Comparison of ENCODE assay signal across 8 mouse cellular contexts in genomic region chr5:24423129-24424003, GRCm38 (mm10). TPM values are rescaled to one million over a fixed set of nuclear protein-coding genes. Genes with fewer than 3 reads are reported as not detected.
DNase-seq lines count a peak whose midpoint lies in the region; ATAC-seq and TF ChIP-seq lines count a peak whose summit lies in the region.

Gene Cdk5 (minus strand): TSS chr5:24423530.
Gene Slc4a2 (plus strand): TSS chr5:24423837.

- TF ChIP-seq EP300 in CH12.LX (IDR thresholded peaks at IDR 0.05; ENCODE audit: low read length) = no peak

- TF ChIP-seq RAD21 in CH12.LX (IDR thresholded peaks at IDR 0.05; ENCODE audit: low read depth, low read length) = no peak

- dilution Hi-C loops in CH12.LX (cut with MboI; ENCODE audit: extremely low pct_ligation_motif_present, extremely low pct_unique_long_range_greater_than_20kb, low sequenced_read_pairs) = no loop called here

- no peaks in the 10 kb centered on the region for H3K27me3 ChIP-seq in CH12.LX (replicated peaks)
- peaks cover 2% of the 10 kb centered on the region; the same call in 1 of the 2 replicates for H3K27me3 ChIP-seq in forebrain, embryonic 11.5 days (ENCODE audit: control insufficient read depth, insufficient read depth, low read length)
- no peaks in the 10 kb centered on the region for H3K27me3 ChIP-seq in heart, embryonic 16.5 days (ENCODE audit: control insufficient read depth, insufficient read depth, low read length)
- H3K27me3 ChIP-seq in liver, embryonic 15.5 days = peaks cover 16% of the 10 kb centered on the region
- 0 out of 2 replicates have a peak, but pooled peaks cover 3% of the 10 kb centered on the region for H3K27me3 ChIP-seq in neural tube, embryonic 12.5 days (replicated peaks)

- under 1% methylated on average over 46 of the region's 46 CpGs for WGBS in forebrain, embryonic 11.5 days
- under 1% methylated on average over 46 of the region's 46 CpGs for WGBS in heart, embryonic 16.5 days
- WGBS in liver, embryonic 15.5 days (ENCODE audit: insufficient replicate concordance) = under 1% methylated on average over 46 of the region's 46 CpGs
- WGBS in neural tube, embryonic 12.5 days = under 1% methylated on average over 46 of the region's 46 CpGs

- peak within 1 kb of the TSS; percentile 68 to 94 (median 86) for H3K4me3 ChIP-seq in CH12.LX (replicated peaks in 1 of 3; ENCODE audit: low read depth in 2 of 3, low read length in 2 of 3, poor library complexity in 1 of 3)
- peak within 1 kb of the TSS; percentile 60 for H3K4me3 ChIP-seq in forebrain, embryonic 11.5 days (ENCODE audit: low read depth, low read length)
- peak within 1 kb of the TSS; percentile 79 for H3K4me3 ChIP-seq in heart, embryonic 16.5 days (ENCODE audit: low read length)
- peak within 1 kb of the TSS; percentile 73 for H3K4me3 ChIP-seq in liver, embryonic 15.5 days (replicated peaks)
- peak within 1 kb of the TSS; percentile 54 for H3K4me3 ChIP-seq in neural tube, embryonic 12.5 days

- in situ Hi-C loops in CH12.LX (cut with MboI; ENCODE audit: low pct_ligation_motif_present, low pct_unique_long_range_greater_than_20kb, low sequenced_read_pairs) = loop anchor here (5.0 kb wide), 1 partner anchor 34 kb away; no protein-coding TSS in a partner anchor

- ATAC-seq in forebrain, embryonic 11.5 days (replicated peaks; ENCODE audit: low FRiP score) = peak; percentile 94
- peak; percentile 91 for ATAC-seq in heart, embryonic 16.5 days (replicated peaks; ENCODE audit: extremely low read depth, insufficient read depth, low FRiP score)
- peak; percentile 88 for ATAC-seq in liver, embryonic 15.5 days (ENCODE audit: insufficient read depth)
- ATAC-seq in neural tube, embryonic 12.5 days (ENCODE audit: low FRiP score, low read depth) = peak; percentile 94

- peak; percentile 73 for TF ChIP-seq POLR2A in CH12.LX (IDR thresholded peaks at IDR 0.05; ENCODE audit: low read depth, low read length)

- H3K9me3 ChIP-seq in CH12.LX (replicated peaks; ENCODE audit: low read length) = no peaks in the 10 kb centered on the region
- H3K9me3 ChIP-seq in forebrain, embryonic 11.5 days (ENCODE audit: control insufficient read depth, low read length) = no peaks in the 10 kb centered on the region
- H3K9me3 ChIP-seq in heart, embryonic 16.5 days (replicated peaks; ENCODE audit: control insufficient read depth, low read length) = no peaks in the 10 kb centered on the region
- H3K9me3 ChIP-seq in liver, embryonic 15.5 days (replicated peaks) = no peaks in the 10 kb centered on the region
- no peaks in the 10 kb centered on the region for H3K9me3 ChIP-seq in neural tube, embryonic 12.5 days

- peak; percentile 99 for DNase-seq in CH12.LX (ENCODE audit: extremely low read depth)
- DNase-seq in c-Kit-positive CD71-positive TER-119-negative erythroid progenitor cells, embryonic 14.5 days (ENCODE audit: low read depth) = peak; percentile 98
- peak; percentile 98 for DNase-seq in forebrain, embryonic 11.5 days (ENCODE audit: low spot score)
- peak; percentile 99 to 100 for DNase-seq in kidney, postnatal 36 days
- DNase-seq in telencephalon, adult 2 months (ENCODE audit: low read depth, low spot score) = peak; percentile 100

- 0 out of 4 replicates have a peak, but pooled peaks of 1 of the 2 experiments have one; percentile 7 for TF ChIP-seq CTCF in CH12.LX (conservative IDR thresholded peaks at IDR 0.05 in 1 of 2, IDR thresholded peaks at IDR 0.05 in 1 of 2; ENCODE audit: low read depth in 2 of 2, low read length in 2 of 2)

- peak within 1 kb of the TSS; percentile 63 for H3K27ac ChIP-seq in CH12.LX (ENCODE audit: insufficient read depth, low read depth)
- peak within 1 kb of the TSS; percentile 77 for H3K27ac ChIP-seq in forebrain, embryonic 11.5 days (ENCODE audit: low read depth, low read length)
- peak within 1 kb of the TSS; percentile 97 for H3K27ac ChIP-seq in heart, embryonic 16.5 days (ENCODE audit: low read length)
- peak within 1 kb of the TSS; percentile 92 for H3K27ac ChIP-seq in liver, embryonic 15.5 days (replicated peaks)
- H3K27ac ChIP-seq in neural tube, embryonic 12.5 days = peak within 1 kb of the TSS; percentile 81

- H3K4me1 ChIP-seq in CH12.LX (ENCODE audit: control insufficient read depth in 1 of 2, insufficient read depth in 2 of 2) = peaks cover 16 to 41% of the 10 kb centered on the region in 2 experiments
- H3K4me1 ChIP-seq in forebrain, embryonic 11.5 days (replicated peaks; ENCODE audit: control insufficient read depth, insufficient read depth, low read length) = peaks cover 35% of the 10 kb centered on the region
- peaks cover 31% of the 10 kb centered on the region for H3K4me1 ChIP-seq in heart, embryonic 16.5 days (ENCODE audit: control insufficient read depth, insufficient read depth, low read length)
- H3K4me1 ChIP-seq in liver, embryonic 15.5 days (replicated peaks) = peaks cover 49% of the 10 kb centered on the region
- H3K4me1 ChIP-seq in neural tube, embryonic 12.5 days = peaks cover 50% of the 10 kb centered on the region

- peaks cover 14 to 45% of the 10 kb centered on the region in 2 experiments for H3K36me3 ChIP-seq in CH12.LX (replicated peaks in 1 of 2; ENCODE audit: control insufficient read depth in 1 of 2, insufficient read depth in 1 of 2, low read length in 1 of 2)
- H3K36me3 ChIP-seq in forebrain, embryonic 11.5 days (ENCODE audit: control insufficient read depth, insufficient read depth, low read length) = no peaks in the 10 kb centered on the region
- H3K36me3 ChIP-seq in heart, embryonic 16.5 days (ENCODE audit: control insufficient read depth, insufficient read depth) = peaks cover 7% of the 10 kb centered on the region
- 0 out of 2 replicates have a peak, but pooled peaks cover 8% of the 10 kb centered on the region for H3K36me3 ChIP-seq in liver, embryonic 15.5 days (replicated peaks)
- peaks cover 26% of the 10 kb centered on the region for H3K36me3 ChIP-seq in neural tube, embryonic 12.5 days

- H3K4me2 ChIP-seq in CH12.LX (ENCODE audit: insufficient read depth, low read depth, poor library complexity, severe bottlenecking) = peak within 1 kb of the TSS; percentile 84
- H3K4me2 ChIP-seq in forebrain, embryonic 11.5 days (ENCODE audit: low read depth, low read length, severe bottlenecking) = peak within 1 kb of the TSS; percentile 77
- peak within 1 kb of the TSS; percentile 92 for H3K4me2 ChIP-seq in heart, embryonic 16.5 days (ENCODE audit: low read depth, low read length)
- H3K4me2 ChIP-seq in liver, embryonic 15.5 days = peak within 1 kb of the TSS; percentile 93
- peak within 1 kb of the TSS; percentile 86 for H3K4me2 ChIP-seq in neural tube, embryonic 12.5 days (replicated peaks)

- H3K79me2 ChIP-seq in CH12.LX (replicated peaks; ENCODE audit: control insufficient read depth, extremely low read depth, insufficient read depth, poor library complexity, severe bottlenecking) = peaks cover 10% of the 10 kb centered on the region; the same call in 1 of the 2 replicates

- H3K9ac ChIP-seq in CH12.LX (ENCODE audit: insufficient read depth, low read depth) = peak within 1 kb of the TSS; percentile 97
- H3K9ac ChIP-seq in forebrain, embryonic 11.5 days (ENCODE audit: low read length) = peak within 1 kb of the TSS; percentile 82
- peak within 1 kb of the TSS; percentile 82 for H3K9ac ChIP-seq in heart, embryonic 16.5 days (ENCODE audit: low read length)
- peak within 1 kb of the TSS; percentile 80 for H3K9ac ChIP-seq in liver, embryonic 15.5 days
- H3K9ac ChIP-seq in neural tube, embryonic 12.5 days = peak within 1 kb of the TSS; percentile 70

TF ChIP-seq in CH12.LX, 34 proteins besides CTCF, POLR2A, EP300 and RAD21 (continues in another document):
- no peak for TF ChIP-seq USF2 (conservative IDR thresholded peaks at IDR 0.05; ENCODE audit: low read depth, low read length)
- peak; percentile 81 for TF ChIP-seq IRF4 (IDR thresholded peaks at IDR 0.05; ENCODE audit: low read depth, low read length)
- no peak for TF ChIP-seq MAFK (IDR thresholded peaks at IDR 0.05; ENCODE audit: insufficient replicate concordance, low read length)
- TF ChIP-seq ZNF384 (IDR thresholded peaks at IDR 0.05; ENCODE audit: low read depth, low read length) = no peak
- TF ChIP-seq ETS1 (conservative IDR thresholded peaks at IDR 0.05; ENCODE audit: low read depth, low read length) = no peak
- TF ChIP-seq ZMIZ1 (IDR thresholded peaks at IDR 0.05; ENCODE audit: low read depth, low read length) = peak; percentile 62
- TF ChIP-seq BHLHE40 (IDR thresholded peaks at IDR 0.05; ENCODE audit: low read depth, low read length) = 0 out of 2 replicates have a peak, but pooled peaks have one; percentile 31
- no peak for TF ChIP-seq ZC3H11A (IDR thresholded peaks at IDR 0.05; ENCODE audit: low read depth, low read length)
- no peak; the same call in 1 of the 2 replicates for TF ChIP-seq ZKSCAN1 (IDR thresholded peaks at IDR 0.05; ENCODE audit: borderline replicate concordance, low read depth, low read length)
- peak; percentile 61 for TF ChIP-seq NRF1 (IDR thresholded peaks at IDR 0.05; ENCODE audit: low read depth, low read length)
- peak; percentile 77 for TF ChIP-seq TBP (conservative IDR thresholded peaks at IDR 0.05; ENCODE audit: low read depth, low read length)
- no peak; the same call in 1 of the 2 replicates for TF ChIP-seq MEF2A (IDR thresholded peaks at IDR 0.05; ENCODE audit: borderline replicate concordance, low read depth, low read length)
- TF ChIP-seq GABPA (IDR thresholded peaks at IDR 0.05; ENCODE audit: insufficient replicate concordance, low read depth, low read length) = peak; percentile 75; the same call in 1 of the 2 replicates
- TF ChIP-seq USF1 (IDR thresholded peaks at IDR 0.05; ENCODE audit: low read depth, low read length) = no peak
- TF ChIP-seq JUND (conservative IDR thresholded peaks at IDR 0.05; ENCODE audit: low read depth, low read length) = no peak

RNA-seq across cellular contexts. Expression of gene Cdk5, which starts in this region (rescaled TPM):
- total RNA-seq in CH12.LX (2012; rRNA removed) = 10.4 and 12.1 TPM in 2 replicates
- 7.4 and 9.2 TPM in 2 replicates for total RNA-seq in CH12.LX (2014; rRNA removed)
- 25.1 and 26.6 TPM in 2 replicates for polyA plus RNA-seq in CH12.LX (2012; ENCODE audit: insufficient read length, low read depth)
- polyA plus RNA-seq in forebrain, embryonic 11.5 days (2014; fragmentation: Nextera tagmentation; extraction: Ambion mirVana) = 47.5 and 53.9 TPM in 2 replicates
- 28.5 and 30.4 TPM in 2 replicates for polyA plus RNA-seq in heart, embryonic 16.5 days (2015; fragmentation: Nextera tagmentation; extraction: Ambion mirVana)
- polyA plus RNA-seq in liver, embryonic 15.5 days (2015; fragmentation: Nextera tagmentation; extraction: Ambion mirVana) = 7.7 and 8.8 TPM in 2 replicates
- 75.4 and 79.2 TPM in 2 replicates for polyA plus RNA-seq in neural tube, embryonic 12.5 days (2016; fragmentation: Nextera tagmentation; extraction: Ambion mirVana)

RNA-seq across cellular contexts. Expression of gene Slc4a2, which starts in this region (rescaled TPM):
- total RNA-seq in CH12.LX (2012; rRNA removed) = 17.2 and 18.6 TPM in 2 replicates
- 12.7 and 12.9 TPM in 2 replicates for total RNA-seq in CH12.LX (2014; rRNA removed)
- polyA plus RNA-seq in CH12.LX (2012; ENCODE audit: insufficient read length, low read depth) = 27.2 and 27.3 TPM in 2 replicates
- 28.4 and 28.7 TPM in 2 replicates for polyA plus RNA-seq in forebrain, embryonic 11.5 days (2014; fragmentation: Nextera tagmentation; extraction: Ambion mirVana)
- 29.2 and 32.5 TPM in 2 replicates for polyA plus RNA-seq in heart, embryonic 16.5 days (2015; fragmentation: Nextera tagmentation; extraction: Ambion mirVana)
- polyA plus RNA-seq in liver, embryonic 15.5 days (2015; fragmentation: Nextera tagmentation; extraction: Ambion mirVana) = 8.9 and 10.3 TPM in 2 replicates
- 23.0 and 24.3 TPM in 2 replicates for polyA plus RNA-seq in neural tube, embryonic 12.5 days (2016; fragmentation: Nextera tagmentation; extraction: Ambion mirVana)

Comparison
In these comparisons a context has a peak if more than half of its experiments do, and no peak if none do; other contexts are left out.
1. Peak in every context shown above with its lines: DNase-seq, ATAC-seq, H3K4me3 ChIP-seq and H3K27ac ChIP-seq.